Mouse (Mus musculus) telencephalon, adult 2 months (tissue): ENCODE results near the gene Olfr784.
"Not testable (repeated sequence)": the region's sequence is repeated elsewhere in the genome, so short reads cannot be mapped to it uniquely, and the experiment has no call there.

Source experiments
- DNase-seq: peaks from one replicate; pipeline ENCODE4 v3.0.0-alpha.2; 2011; ENCODE audit warnings: low read depth, low spot score

The Olfr784 gene

GRCm38 (mm10) chr10:129383783-129384182 lies at the start of gene Olfr784:
Olfr784 (plus strand) TSS chr10:129384083.
- DNase-seq: no peak

GRCm38 (mm10) chr10:129348550-129348949 lies 35.3 kb upstream of the Olfr784 start, which contains the start of gene Olfr782:
Olfr782 (plus strand) TSS chr10:129348850.
- no peak for DNase-seq

DNA sequence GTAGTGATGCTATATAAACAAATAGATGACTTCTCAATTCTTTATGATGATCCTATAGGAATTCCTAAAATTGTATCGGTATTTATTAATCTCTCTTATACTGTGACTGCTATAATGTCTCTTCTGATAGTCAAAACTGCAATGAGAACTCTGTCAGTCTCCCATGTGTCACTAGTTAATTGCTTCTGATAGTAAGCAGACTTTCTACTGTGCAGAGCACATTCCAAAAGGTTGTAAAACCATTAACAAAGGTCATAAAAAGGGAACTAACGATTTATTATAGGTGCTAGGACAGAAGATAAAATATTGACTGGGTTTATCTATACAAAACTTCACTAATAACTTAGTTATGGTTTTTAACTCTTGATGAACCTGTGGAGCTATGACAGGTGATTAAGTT lies 31.4 kb upstream of the Olfr784 start:
- DNase-seq: not testable (repeated sequence)

GRCm38 (mm10) chr10:129356496-129356895 lies 27.4 kb upstream of the Olfr784 start:
- not testable (repeated sequence) for DNase-seq

DNA sequence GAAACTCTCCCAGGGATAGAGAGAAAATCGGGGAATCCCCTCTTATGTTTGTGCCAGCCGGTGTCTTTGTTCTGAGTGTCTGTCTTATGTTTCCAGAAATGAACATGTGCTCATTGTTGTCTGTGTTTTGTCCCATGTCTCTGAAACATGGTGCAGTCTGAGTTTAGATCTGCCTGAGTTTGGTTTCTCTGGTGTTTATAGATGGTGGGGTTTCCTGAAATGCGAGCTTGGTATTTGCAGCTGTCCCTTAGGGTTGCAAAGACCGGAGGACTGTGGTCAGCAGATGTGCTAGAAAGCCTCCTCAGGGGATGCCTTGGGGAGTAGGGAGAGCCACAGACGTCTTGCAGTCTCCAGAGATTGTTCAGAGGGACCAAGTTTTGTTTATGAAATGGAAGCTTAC lies 26.6 kb upstream of the Olfr784 start:
- DNase-seq: no peak

- not testable (repeated sequence) for DNase-seq
Observed at GRCm38 (mm10) chr10:129374051-129374450, 9.8 kb upstream of the Olfr784 start.

GRCm38 (mm10) chr10:129400892-129401291 lies 17.0 kb downstream of the Olfr784 start:
- no peak for DNase-seq

DNA sequence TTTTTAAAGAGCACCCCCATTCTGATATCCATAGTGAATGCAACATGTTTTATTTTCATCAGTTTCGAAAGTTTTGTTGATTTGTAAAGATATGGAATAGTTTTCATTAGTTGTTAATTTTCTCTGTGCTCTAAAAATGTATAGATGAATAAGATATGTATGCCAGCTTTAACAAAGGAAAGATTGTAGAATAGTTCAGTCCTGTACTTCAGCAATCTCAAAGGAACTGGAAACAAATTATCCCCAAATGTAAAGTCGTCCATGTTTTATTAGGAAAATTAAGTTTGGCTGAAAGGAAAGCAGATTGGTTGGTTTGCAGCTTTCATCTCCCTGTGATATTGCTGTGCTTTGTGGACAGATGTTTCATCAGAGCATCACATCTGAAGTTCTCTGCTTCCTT lies 21.2 kb downstream of the Olfr784 start, which contains the start of gene Olfr785:
Gene Olfr785, plus strand, starts transcription at position 301 of the 400 bp plus-strand sequence.
- DNase-seq: no peak

DNA sequence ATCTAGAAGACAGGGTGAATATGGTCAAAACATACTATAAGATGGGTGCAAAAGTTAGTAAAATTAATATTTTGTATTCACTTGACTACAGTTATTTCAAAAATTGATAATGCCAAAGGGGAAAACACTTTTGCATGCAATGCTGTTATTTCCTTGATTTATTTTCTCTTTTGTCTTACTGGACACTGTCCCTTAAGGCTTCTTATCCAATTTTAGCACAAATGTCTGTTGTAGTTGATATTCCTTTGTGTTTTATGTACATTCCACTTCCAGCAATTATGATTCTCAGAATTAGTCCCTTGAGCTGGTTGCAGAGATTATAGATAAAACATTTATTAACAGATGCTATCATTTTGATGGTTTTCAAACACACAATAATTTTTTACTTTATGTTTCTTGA lies 43.1 kb downstream of the Olfr784 start, which contains the start of gene Olfr786:
Gene Olfr786, plus strand, starts transcription at position 301 of the 400 bp plus-strand sequence.
- no peak for DNase-seq
